In the genomic region with DNA sequence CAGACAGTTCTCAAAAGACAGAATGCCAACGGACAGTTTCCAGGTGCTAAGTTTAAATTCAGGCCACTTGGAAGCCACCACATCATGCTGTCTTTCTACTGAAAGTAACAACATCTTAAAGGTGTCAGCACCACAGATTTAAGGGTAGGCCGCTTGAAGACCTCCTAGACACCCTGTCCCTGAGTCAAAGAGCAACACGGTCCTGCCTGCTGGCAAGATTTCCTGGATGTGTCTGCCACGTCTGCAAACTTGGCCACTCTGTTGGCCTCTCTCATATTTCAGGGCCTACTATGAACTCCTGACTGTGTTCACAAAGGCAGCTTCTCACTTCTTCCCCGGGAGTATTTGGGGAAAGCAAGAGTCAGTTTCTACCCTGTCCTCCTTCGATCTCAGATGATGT, we compare ENCODE assay signal across 12 mouse cellular contexts.
"Had no signal": no experiment of that assay in that cellular context is flagged by ENCODE, and none has a peak within 500 bp of the region (broad histone marks: within the 10 kb centered on the region; RNA-seq: fewer than 3 reads in every experiment).

No protein-coding gene starts in this region.

- DNase-seq: forebrain, postnatal 0 days; heart, adult 18-20 months; heart, postnatal 10 days; heart, postnatal 36 days; kidney, adult 11 months; kidney, adult 2 months; kidney, adult 9 months; kidney, postnatal 14 days; kidney, postnatal 36 days; layer of hippocampus, adult 9-11 months; layer of hippocampus, postnatal 36 days; left cerebral cortex, postnatal 4 days had no signal
